Mouse (Mus musculus): ENCODE data around the gene Nedd9. TPM values are rescaled to one million over a fixed set of nuclear protein-coding genes. Genes with fewer than 3 reads are reported as not detected.

The Nedd9 gene
- total RNA-seq, 1 experiment, result 4.4 TPM

DNA sequence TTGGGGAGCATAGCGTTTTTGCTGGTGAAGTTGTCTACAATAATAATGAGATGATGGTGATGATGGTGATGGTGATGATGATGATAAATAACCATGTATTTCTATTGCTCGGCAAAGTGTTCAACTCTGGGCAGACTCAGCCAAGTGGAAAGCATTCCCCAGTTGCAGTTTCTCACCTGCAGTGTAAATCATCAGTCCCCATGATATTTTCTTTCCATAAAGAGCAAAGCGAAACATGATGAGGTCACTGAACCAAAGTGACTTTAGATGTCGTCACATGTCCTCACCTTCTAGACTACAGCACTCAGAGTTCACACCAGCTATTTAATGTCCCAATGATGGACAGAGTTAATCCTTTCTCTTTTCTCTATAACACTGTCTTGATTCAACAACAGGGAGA is 130.0 kb downstream of the Nedd9 start:
- no peak overlapping the region for H3K4me3 ChIP-seq (ENCODE audit: insufficient read depth in 1 of 2, low read depth in 1 of 2, low read length in 2 of 2, poor library complexity in 1 of 2, severe bottlenecking in 1 of 2)
- in situ Hi-C loops (cut with MboI; ENCODE audit: low sequenced_read_pairs in 2 of 2, unreplicated experiment in 2 of 2), result no loop called here

DNA sequence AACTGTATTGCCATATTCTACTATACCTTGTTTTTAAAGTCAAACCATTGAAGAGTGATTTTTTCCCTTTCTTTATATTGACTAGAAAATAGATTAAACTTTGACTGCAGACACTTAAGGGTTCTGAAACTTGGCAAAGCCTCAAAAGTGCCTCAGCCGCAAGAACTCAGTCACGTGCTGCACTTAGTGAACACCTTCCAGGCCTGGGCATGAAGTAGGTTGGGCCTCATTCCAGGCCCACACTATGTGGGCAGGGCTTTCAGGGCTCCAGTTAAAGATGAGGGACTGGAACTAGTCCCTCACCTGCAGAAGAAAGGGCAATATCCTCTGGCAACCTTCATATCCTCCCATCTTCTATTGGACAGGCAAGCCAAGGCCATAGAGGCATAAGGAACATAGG is 131.6 kb downstream of the Nedd9 start:
- no peak overlapping the region for H3K27ac ChIP-seq (ENCODE audit: insufficient read depth, low read depth, low read length, poor library complexity, severe bottlenecking)
- no peak overlapping the region for H3K9ac ChIP-seq (ENCODE audit: insufficient read depth, low read depth, low read length, poor library complexity, severe bottlenecking)
- no peak for TF ChIP-seq ZC3H11A (IDR thresholded peaks at IDR 0.05; ENCODE audit: borderline replicate concordance, low read depth, low read length)
- TF ChIP-seq CHD2 (IDR thresholded peaks at IDR 0.05; ENCODE audit: low read depth, low read length), result no peak
- TF ChIP-seq MAFK (IDR thresholded peaks at IDR 0.05; ENCODE audit: insufficient read depth, low read depth, low read length), result no peak
- no peak for TF ChIP-seq HCFC1 (IDR thresholded peaks at IDR 0.05; ENCODE audit: borderline replicate concordance, insufficient read depth, low read length)
- no peak for TF ChIP-seq ZNF384 (IDR thresholded peaks at IDR 0.05; ENCODE audit: low read depth, low read length)
- no peaks in the 10 kb centered on the region for H3K9me3 ChIP-seq (ENCODE audit: control insufficient read depth, insufficient read depth, low read depth, low read length)
- peaks cover 0 to 2% of the 10 kb centered on the region in 2 experiments; a peak in 1 of 4 replicates for H3K4me1 ChIP-seq (ENCODE audit: control insufficient read depth in 2 of 2, insufficient read depth in 2 of 2, low read length in 2 of 2, poor library complexity in 1 of 2)
- no peaks in the 10 kb centered on the region for H3K36me3 ChIP-seq (ENCODE audit: control insufficient read depth, insufficient read depth, low read length, poor library complexity, severe bottlenecking)
- H3K4me3 ChIP-seq (ENCODE audit: insufficient read depth in 1 of 2, low read depth in 1 of 2, low read length in 2 of 2, poor library complexity in 1 of 2, severe bottlenecking in 1 of 2), result no peak overlapping the region
- in situ Hi-C loops (cut with MboI; ENCODE audit: low sequenced_read_pairs in 2 of 2, unreplicated experiment in 2 of 2), result no loop called here
- no peak for DNase-seq (ENCODE audit: low read depth, low spot score)

More for the DNA sequence above, 130.0 kb downstream of the Nedd9 start:
- Histone ChIP-seq H3K27ac (ENCODE audit: insufficient read depth, low read depth, low read length, poor library complexity, severe bottlenecking) (no peak overlapping the region), H3K9ac (ENCODE audit: insufficient read depth, low read depth, low read length, poor library complexity, severe bottlenecking) (no peak overlapping the region), H3K4me1 (ENCODE audit: control insufficient read depth in 2 of 2, insufficient read depth in 2 of 2, low read length in 2 of 2, poor library complexity in 1 of 2) (peaks cover 0 to 2% of the 10 kb centered on the region in 2 experiments; a peak in 1 of 4 replicates), H3K36me3 (ENCODE audit: control insufficient read depth, insufficient read depth, low read length, poor library complexity, severe bottlenecking) (no peaks in the 10 kb centered on the region), H3K9me3 (ENCODE audit: control insufficient read depth, insufficient read depth, low read depth, low read length) (no peaks in the 10 kb centered on the region)
- DNase-seq (ENCODE audit: low read depth, low spot score), result no peak
- TF ChIP-seq ZNF384 (IDR thresholded peaks at IDR 0.05; ENCODE audit: low read depth, low read length) (no peak), CHD2 (IDR thresholded peaks at IDR 0.05; ENCODE audit: low read depth, low read length) (no peak), HCFC1 (IDR thresholded peaks at IDR 0.05; ENCODE audit: borderline replicate concordance, insufficient read depth, low read length) (no peak), ZC3H11A (IDR thresholded peaks at IDR 0.05; ENCODE audit: borderline replicate concordance, low read depth, low read length) (no peak), MAFK (IDR thresholded peaks at IDR 0.05; ENCODE audit: insufficient read depth, low read depth, low read length) (no peak)

- DNase-seq (ENCODE audit: low read depth, low spot score), result no peak
- Histone ChIP-seq H3K4me3 (ENCODE audit: insufficient read depth in 1 of 2, low read depth in 1 of 2, low read length in 2 of 2, poor library complexity in 1 of 2, severe bottlenecking in 1 of 2) (no peak overlapping the region), H3K9ac (ENCODE audit: insufficient read depth, low read depth, low read length, poor library complexity, severe bottlenecking) (no peak overlapping the region), H3K4me1 (ENCODE audit: control insufficient read depth in 2 of 2, insufficient read depth in 2 of 2, low read length in 2 of 2, poor library complexity in 1 of 2) (peaks cover 0 to 2% of the 10 kb centered on the region in 2 experiments; a peak in 1 of 4 replicates), H3K9me3 (ENCODE audit: control insufficient read depth, insufficient read depth, low read depth, low read length) (no peaks in the 10 kb centered on the region), H3K27ac (ENCODE audit: insufficient read depth, low read depth, low read length, poor library complexity, severe bottlenecking) (no peak overlapping the region), H3K36me3 (ENCODE audit: control insufficient read depth, insufficient read depth, low read length, poor library complexity, severe bottlenecking) (no peaks in the 10 kb centered on the region)
- in situ Hi-C loops (cut with MboI; ENCODE audit: low sequenced_read_pairs in 2 of 2, unreplicated experiment in 2 of 2), result no loop called here
- no peak for TF ChIP-seq ZC3H11A (IDR thresholded peaks at IDR 0.05; ENCODE audit: borderline replicate concordance, low read depth, low read length)
- no peak for TF ChIP-seq ZNF384 (IDR thresholded peaks at IDR 0.05; ENCODE audit: low read depth, low read length)
- TF ChIP-seq HCFC1 (IDR thresholded peaks at IDR 0.05; ENCODE audit: borderline replicate concordance, insufficient read depth, low read length), result no peak
- no peak for TF ChIP-seq MAFK (IDR thresholded peaks at IDR 0.05; ENCODE audit: insufficient read depth, low read depth, low read length)
- TF ChIP-seq CHD2 (IDR thresholded peaks at IDR 0.05; ENCODE audit: low read depth, low read length), result no peak
Measured at GRCm38 (mm10) chr13:41354591-41354990, 132.6 kb downstream of the Nedd9 start.

DNA sequence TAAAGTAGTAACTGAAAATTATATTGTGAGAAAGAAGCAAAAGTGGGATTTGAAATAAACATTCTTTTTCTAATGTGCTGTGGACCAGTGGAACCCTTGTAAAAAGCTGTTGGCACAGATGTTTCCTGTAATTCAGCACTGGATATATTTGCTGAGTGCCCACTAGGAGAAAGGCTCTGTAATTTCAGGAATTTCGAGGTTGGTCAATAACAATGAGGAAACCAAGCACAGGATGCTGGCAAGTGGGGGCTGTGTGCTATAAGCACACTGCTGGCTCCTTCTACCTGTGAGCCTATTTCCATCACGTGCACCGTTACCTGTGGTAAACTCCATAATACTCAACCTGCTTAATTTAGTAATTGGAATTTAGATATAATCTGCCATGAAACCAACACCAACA is 133.5 kb downstream of the Nedd9 start:
- no peaks in the 10 kb centered on the region for H3K9me3 ChIP-seq (ENCODE audit: control insufficient read depth, insufficient read depth, low read depth, low read length)
- TF ChIP-seq ZNF384 (IDR thresholded peaks at IDR 0.05; ENCODE audit: low read depth, low read length) (no peak), CHD2 (IDR thresholded peaks at IDR 0.05; ENCODE audit: low read depth, low read length) (no peak), MAFK (IDR thresholded peaks at IDR 0.05; ENCODE audit: insufficient read depth, low read depth, low read length) (no peak), HCFC1 (IDR thresholded peaks at IDR 0.05; ENCODE audit: borderline replicate concordance, insufficient read depth, low read length) (no peak), ZC3H11A (IDR thresholded peaks at IDR 0.05; ENCODE audit: borderline replicate concordance, low read depth, low read length) (no peak)
- DNase-seq (ENCODE audit: low read depth, low spot score), result no peak
- no peak overlapping the region for H3K9ac ChIP-seq (ENCODE audit: insufficient read depth, low read depth, low read length, poor library complexity, severe bottlenecking)
- H3K27ac ChIP-seq (ENCODE audit: insufficient read depth, low read depth, low read length, poor library complexity, severe bottlenecking), result no peak overlapping the region
- H3K4me3 ChIP-seq (ENCODE audit: insufficient read depth in 1 of 2, low read depth in 1 of 2, low read length in 2 of 2, poor library complexity in 1 of 2, severe bottlenecking in 1 of 2), result no peak overlapping the region
- H3K4me1 ChIP-seq (ENCODE audit: control insufficient read depth in 2 of 2, insufficient read depth in 2 of 2, low read length in 2 of 2, poor library complexity in 1 of 2), result no peaks in the 10 kb centered on the region
- in situ Hi-C loops (cut with MboI; ENCODE audit: low sequenced_read_pairs in 2 of 2, unreplicated experiment in 2 of 2), result no loop called here
- no peaks in the 10 kb centered on the region for H3K36me3 ChIP-seq (ENCODE audit: control insufficient read depth, insufficient read depth, low read length, poor library complexity, severe bottlenecking)

- H3K4me1 ChIP-seq (ENCODE audit: control insufficient read depth in 2 of 2, insufficient read depth in 2 of 2, low read length in 2 of 2, poor library complexity in 1 of 2), result no peaks in the 10 kb centered on the region
- H3K9ac ChIP-seq (ENCODE audit: insufficient read depth, low read depth, low read length, poor library complexity, severe bottlenecking), result no peak overlapping the region
- H3K4me3 ChIP-seq (ENCODE audit: insufficient read depth in 1 of 2, low read depth in 1 of 2, low read length in 2 of 2, poor library complexity in 1 of 2, severe bottlenecking in 1 of 2), result no peak overlapping the region
- no peaks in the 10 kb centered on the region for H3K9me3 ChIP-seq (ENCODE audit: control insufficient read depth, insufficient read depth, low read depth, low read length)
- H3K27ac ChIP-seq (ENCODE audit: insufficient read depth, low read depth, low read length, poor library complexity, severe bottlenecking), result no peak overlapping the region
- no peak for TF ChIP-seq ZNF384 (IDR thresholded peaks at IDR 0.05; ENCODE audit: low read depth, low read length)
- TF ChIP-seq MAFK (IDR thresholded peaks at IDR 0.05; ENCODE audit: insufficient read depth, low read depth, low read length), result no peak
- TF ChIP-seq CHD2 (IDR thresholded peaks at IDR 0.05; ENCODE audit: low read depth, low read length), result no peak
- TF ChIP-seq ZC3H11A (IDR thresholded peaks at IDR 0.05; ENCODE audit: borderline replicate concordance, low read depth, low read length), result no peak
- TF ChIP-seq HCFC1 (IDR thresholded peaks at IDR 0.05; ENCODE audit: borderline replicate concordance, insufficient read depth, low read length), result no peak
- DNase-seq (ENCODE audit: low read depth, low spot score), result no peak
- no peaks in the 10 kb centered on the region for H3K36me3 ChIP-seq (ENCODE audit: control insufficient read depth, insufficient read depth, low read length, poor library complexity, severe bottlenecking)
- in situ Hi-C loops (cut with MboI; ENCODE audit: low sequenced_read_pairs in 2 of 2, unreplicated experiment in 2 of 2), result no loop called here
Measured at GRCm38 (mm10) chr13:41352352-41352751, 134.8 kb downstream of the Nedd9 start.

All from ES-E14 (cell line).